Mouse (Mus musculus) liver, embryonic 15.5 days (tissue): Measurements from ENCODE around the gene Abracl. TPM values are rescaled to one million over a fixed set of nuclear protein-coding genes. Genes with fewer than 3 reads are reported as not detected.
A peak's percentile ranks its signal among the peaks of the same experiment; 100 is the strongest.

Experiments
- ATAC-seq: fragments of 200-750 bp; cut with Nextera tagmentation; 2 replicates; pipeline ENCODE4 v1.8.0; 2017; ENCODE audit warnings: moderate number of reproducible peaks, mild to moderate bottlenecking, moderate library complexity; ENCODE audit not compliant: insufficient read depth
- H3K27ac ChIP-seq: fragments of 300-500 bp; sonication (generic); replicated peaks from 2 replicates; pipeline ENCODE4 v1.5.1; 2015; ENCODE audit warnings: mild to moderate bottlenecking, inconsistent platforms
- H3K27me3 ChIP-seq: fragments of 300-500 bp; sonication (generic); 2 replicates; pipeline ENCODE4 v1.6.1; 2015; ENCODE audit warnings: mild to moderate bottlenecking, inconsistent platforms
- H3K36me3 ChIP-seq: fragments of 300-500 bp; sonication (generic); replicated peaks from 2 replicates; pipeline ENCODE4 v1.6.1; 2015; ENCODE audit warnings: moderate library complexity, mild to moderate bottlenecking, inconsistent platforms
- H3K4me1 ChIP-seq: fragments of 300-500 bp; sonication (generic); replicated peaks from 2 replicates; pipeline ENCODE4 v1.6.1; 2015; ENCODE audit warnings: inconsistent platforms
- H3K4me2 ChIP-seq: fragments of 300-500 bp; sonication (generic); 2 replicates; pipeline ENCODE4 v1.6.1; 2015; ENCODE audit warnings: moderate library complexity, mild to moderate bottlenecking, inconsistent platforms
- H3K4me3 ChIP-seq: fragments of 300-500 bp; sonication (generic); replicated peaks from 2 replicates; pipeline ENCODE4 v1.5.1; 2015; ENCODE audit warnings: mild to moderate bottlenecking, inconsistent platforms
- H3K9ac ChIP-seq: fragments of 300-500 bp; sonication (generic); 2 replicates; pipeline ENCODE4 v1.6.1; 2015; ENCODE audit warnings: moderate library complexity, mild to moderate bottlenecking, inconsistent platforms
- H3K9me3 ChIP-seq: fragments of 300-500 bp; sonication (generic); replicated peaks from 2 replicates; pipeline ENCODE4 v1.6.1; 2016; ENCODE audit warnings: inconsistent platforms
- WGBS: fragments of 180-500 bp; shearing (Covaris S2); methylation state at CpG from one replicate; pipeline ENCODE4 v1.1.7; 2015; ENCODE audit warnings: mixed read lengths; ENCODE audit not compliant: insufficient replicate concordance; 5-methylcytosine and 5-hydroxymethylcytosine counted together
- polyA plus RNA-seq: library from polyadenylated mRNA; unstranded; fragments of >200 nt; fragmentation: Nextera tagmentation; extraction: Ambion mirVana; gene quantifications from 2 replicates; pipeline ENCODE4 v1.2.1, GENCODE M21; 2015

Gene Abracl
- 31.8 and 44.3 TPM in 2 replicates for polyA plus RNA-seq

DNA sequence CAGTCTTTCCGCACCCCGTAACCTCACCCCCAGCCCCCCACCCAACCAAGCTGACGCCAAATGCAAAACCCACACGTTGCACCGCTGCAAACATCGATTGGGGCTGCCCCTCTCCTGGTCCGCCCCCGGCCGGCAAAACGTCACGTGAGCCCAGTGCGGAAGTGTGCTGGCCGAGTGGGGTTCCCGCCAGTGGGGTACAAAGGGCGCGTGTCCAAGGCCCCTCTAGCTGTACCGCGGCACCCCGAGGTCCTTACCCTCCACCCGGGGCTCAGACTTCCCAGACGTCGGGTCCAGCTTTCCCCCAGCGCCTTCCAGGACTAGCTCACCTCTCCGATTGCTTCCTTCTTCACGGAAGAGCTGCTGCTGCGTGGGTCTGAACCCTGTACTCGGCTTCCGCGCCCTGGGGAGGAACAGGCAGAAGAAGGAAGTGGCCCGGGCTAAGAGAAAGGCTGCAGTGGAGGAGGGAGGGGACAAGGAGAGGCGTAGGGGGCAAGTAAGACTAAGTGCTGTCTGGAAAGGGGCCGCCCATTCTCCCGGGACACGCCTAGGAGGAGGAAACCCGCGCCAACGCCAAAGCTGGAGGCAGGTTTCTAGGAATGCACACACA is at the start of gene Abracl:
Gene Abracl, minus strand, starts transcription at position 548 of the 607 bp plus-strand sequence.
- 1% methylated on average over 37 of the region's 37 CpGs for WGBS
- H3K9me3 ChIP-seq, result no peaks in the 10 kb centered on the region

GRCm38 (mm10) chr10:18072871-18073270 is 49.8 kb upstream of the Abracl start:
- Histone ChIP-seq H3K27me3 (no peaks in the 10 kb centered on the region), H3K4me2 (no peak overlapping the region), H3K36me3 (no peaks in the 10 kb centered on the region), H3K9me3 (no peaks in the 10 kb centered on the region), H3K9ac (no peak overlapping the region), H3K27ac (no peak overlapping the region), H3K4me1 (peaks cover 10% of the 10 kb centered on the region), H3K4me3 (no peak overlapping the region)
- no peak for ATAC-seq
- WGBS, result 54% methylated on average over 3 of the region's 3 CpGs

More for the DNA sequence above, at the start of gene Abracl:
- Histone ChIP-seq H3K4me3 (peak within 1 kb of the TSS; percentile 70), H3K4me1 (peaks cover 15% of the 10 kb centered on the region), H3K4me2 (peak within 1 kb of the TSS; percentile 80), H3K36me3 (peaks cover 5% of the 10 kb centered on the region), H3K9ac (peak within 1 kb of the TSS; percentile 73), H3K27me3 (no peaks in the 10 kb centered on the region), H3K27ac (peak within 1 kb of the TSS; percentile 75)
- ATAC-seq, result peak; percentile 91

DNA sequence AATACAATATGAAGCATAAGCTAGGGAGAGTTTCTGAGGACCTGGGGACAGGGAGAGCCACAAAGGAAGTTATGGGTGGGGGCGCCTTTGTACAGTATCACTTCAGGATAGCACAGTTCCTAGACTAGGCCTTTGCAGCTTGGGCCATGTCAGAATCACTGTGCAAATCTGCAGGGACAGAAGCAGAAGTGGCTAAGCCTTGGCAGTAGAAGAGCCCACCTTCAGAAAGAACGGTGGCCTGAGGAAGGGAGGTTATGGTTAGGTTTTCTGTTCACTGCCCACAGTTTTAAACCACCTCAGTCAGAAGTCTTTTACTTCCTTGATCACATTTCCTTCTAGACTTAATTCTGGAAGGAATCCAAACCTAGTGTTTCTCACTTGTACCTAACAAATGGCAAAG is 47.5 kb upstream of the Abracl start:
- Histone ChIP-seq H3K27me3 (no peaks in the 10 kb centered on the region), H3K4me1 (peaks cover 14% of the 10 kb centered on the region), H3K27ac (no peak overlapping the region), H3K9ac (no peak overlapping the region), H3K9me3 (no peaks in the 10 kb centered on the region), H3K4me3 (no peak overlapping the region), H3K4me2 (no peak overlapping the region), H3K36me3 (no peaks in the 10 kb centered on the region)
- no peak for ATAC-seq
- WGBS, result 17% methylated on average over 2 of the region's 2 CpGs

GRCm38 (mm10) chr10:18070144-18070543 is 47.1 kb upstream of the Abracl start:
- peaks cover 14% of the 10 kb centered on the region for H3K4me1 ChIP-seq

DNA sequence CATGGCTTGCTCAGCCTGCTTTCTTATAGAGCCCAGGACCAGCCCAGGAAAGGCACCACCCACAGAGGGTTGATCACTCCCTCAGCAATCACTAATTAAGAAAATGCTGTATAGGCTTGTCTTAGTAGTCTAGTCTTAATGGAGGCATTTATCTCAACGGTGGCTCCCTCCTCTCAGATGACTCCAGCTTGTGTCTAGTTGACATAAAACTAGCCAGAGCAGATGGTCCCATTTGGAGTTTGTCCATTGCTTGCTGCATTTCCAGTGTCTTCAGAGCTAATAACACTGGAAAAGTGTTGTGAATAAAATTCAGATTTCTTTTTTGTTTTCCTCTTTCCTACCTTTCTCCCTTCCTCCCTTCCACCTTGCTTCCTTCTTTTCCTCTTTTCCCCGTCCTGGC is 46.5 kb upstream of the Abracl start:
- Histone ChIP-seq H3K9ac (no peak overlapping the region), H3K4me1 (peaks cover 18% of the 10 kb centered on the region), H3K36me3 (no peaks in the 10 kb centered on the region), H3K9me3 (no peaks in the 10 kb centered on the region), H3K4me3 (no peak overlapping the region), H3K27ac (0 out of 2 replicates have a peak overlapping the region, but pooled peaks have one; percentile 5), H3K27me3 (no peaks in the 10 kb centered on the region), H3K4me2 (no peak overlapping the region)
- no peak for ATAC-seq
- 63% methylated on average over 2 of the region's 2 CpGs for WGBS

More at GRCm38 (mm10) chr10:18070144-18070543, 47.1 kb upstream of the Abracl start:
- Histone ChIP-seq H3K27me3 (no peaks in the 10 kb centered on the region), H3K9me3 (no peaks in the 10 kb centered on the region), H3K4me3 (no peak overlapping the region), H3K4me2 (no peak overlapping the region), H3K27ac (no peak overlapping the region), H3K9ac (no peak overlapping the region), H3K36me3 (no peaks in the 10 kb centered on the region)
- 56% methylated on average over 3 of the region's 3 CpGs for WGBS
- no peak for ATAC-seq

DNA sequence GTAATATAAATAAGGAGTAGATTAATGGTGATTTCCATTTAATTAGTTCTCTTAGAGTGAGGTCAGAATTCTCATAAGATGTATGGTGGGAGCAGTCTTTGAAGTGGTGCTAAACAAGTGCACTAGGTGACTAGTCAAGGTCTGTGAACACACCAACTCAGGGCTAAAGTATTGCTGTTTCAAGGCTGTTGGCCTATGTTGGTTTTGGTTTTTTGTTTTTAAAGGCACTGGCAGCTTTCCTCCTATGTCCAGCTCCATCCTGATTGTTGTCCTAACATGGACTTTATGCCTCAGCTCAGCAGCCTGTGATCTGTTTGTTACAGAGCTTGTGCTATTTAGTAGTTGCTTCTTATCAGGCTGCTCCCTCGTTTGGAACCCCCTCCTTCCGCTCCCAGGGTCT is 45.8 kb upstream of the Abracl start:
- Histone ChIP-seq H3K4me2 (no peak overlapping the region), H3K36me3 (no peaks in the 10 kb centered on the region), H3K9ac (no peak overlapping the region), H3K9me3 (no peaks in the 10 kb centered on the region), H3K27ac (0 out of 2 replicates have a peak overlapping the region, but pooled peaks have one; percentile 5), H3K27me3 (no peaks in the 10 kb centered on the region), H3K4me1 (peaks cover 18% of the 10 kb centered on the region), H3K4me3 (no peak overlapping the region)
- WGBS, result 40% methylated on average over 2 of the region's 2 CpGs
- 0 out of 2 replicates have a peak, but pooled peaks have one; percentile 25 for ATAC-seq

DNA sequence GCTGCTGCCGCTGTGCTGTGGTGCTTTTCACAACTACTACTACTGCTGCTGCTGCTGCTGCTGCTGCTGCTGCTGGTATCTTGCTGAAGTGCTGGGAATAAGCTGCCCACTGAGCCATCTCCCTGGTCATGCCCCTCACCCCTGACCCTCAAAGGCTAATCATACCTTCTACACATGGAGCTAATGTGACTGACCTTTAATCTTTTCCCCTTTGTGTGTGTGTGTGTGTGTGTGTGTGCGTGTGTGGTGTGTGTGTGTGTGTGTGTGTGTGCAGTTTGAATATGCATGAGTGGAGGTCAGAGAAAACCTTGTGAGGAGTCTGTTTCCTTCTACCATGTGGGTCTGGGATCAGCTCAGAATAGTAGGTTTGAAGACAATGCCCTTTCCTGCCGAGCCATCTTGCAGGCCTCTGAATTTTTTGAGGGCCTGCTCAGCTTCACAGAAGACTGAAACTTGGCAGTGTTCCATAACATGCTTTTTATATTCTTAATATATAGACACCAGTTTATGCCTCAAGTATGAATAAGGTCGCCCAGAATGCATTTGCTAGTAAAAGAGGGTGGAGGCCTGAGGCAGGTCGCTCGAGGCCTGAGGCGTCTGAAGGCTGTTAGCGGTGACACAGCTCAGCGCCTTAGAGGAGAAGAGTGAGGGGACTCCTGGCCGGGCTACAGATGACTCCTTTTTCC is 44.8 kb upstream of the Abracl start:
- ATAC-seq, result no peak
- H3K4me1 ChIP-seq, result peaks cover 18% of the 10 kb centered on the region
- no peak overlapping the region for H3K27ac ChIP-seq
- H3K9me3 ChIP-seq, result no peaks in the 10 kb centered on the region
- 65% methylated on average over 10 of the region's 10 CpGs for WGBS
- H3K4me2 ChIP-seq, result no peak overlapping the region
- no peak overlapping the region for H3K9ac ChIP-seq
- no peaks in the 10 kb centered on the region for H3K36me3 ChIP-seq
- H3K27me3 ChIP-seq, result no peaks in the 10 kb centered on the region
- H3K4me3 ChIP-seq, result no peak overlapping the region

DNA sequence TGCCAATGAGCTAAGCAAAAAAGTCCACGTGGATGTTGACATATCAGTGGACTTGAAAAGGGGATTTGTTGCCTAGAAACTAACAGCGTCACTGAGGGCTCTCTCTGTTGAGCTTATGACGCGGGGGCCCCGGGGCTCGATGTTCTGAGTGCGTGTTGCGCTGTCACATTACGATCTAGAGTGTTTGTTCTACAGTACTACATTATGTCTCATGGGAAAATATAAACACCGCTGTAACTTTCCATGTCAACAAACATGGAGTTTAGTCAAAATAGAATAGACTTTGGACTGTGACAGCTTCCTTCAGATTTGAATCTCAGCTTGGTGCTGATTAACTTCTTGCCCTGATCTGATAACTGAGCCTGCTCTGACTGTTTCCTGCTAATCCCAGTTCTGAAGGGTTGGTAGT is 42.9 kb upstream of the Abracl start:
- WGBS, result 79% methylated on average over 10 of the region's 10 CpGs
- no peaks in the 10 kb centered on the region for H3K36me3 ChIP-seq
- H3K4me3 ChIP-seq, result no peak overlapping the region
- H3K27ac ChIP-seq, result no peak overlapping the region
- ATAC-seq, result no peak
- H3K27me3 ChIP-seq, result no peaks in the 10 kb centered on the region
- H3K9me3 ChIP-seq, result no peaks in the 10 kb centered on the region
- no peak overlapping the region for H3K4me2 ChIP-seq
- no peak overlapping the region for H3K9ac ChIP-seq
- peaks cover 14% of the 10 kb centered on the region for H3K4me1 ChIP-seq

DNA sequence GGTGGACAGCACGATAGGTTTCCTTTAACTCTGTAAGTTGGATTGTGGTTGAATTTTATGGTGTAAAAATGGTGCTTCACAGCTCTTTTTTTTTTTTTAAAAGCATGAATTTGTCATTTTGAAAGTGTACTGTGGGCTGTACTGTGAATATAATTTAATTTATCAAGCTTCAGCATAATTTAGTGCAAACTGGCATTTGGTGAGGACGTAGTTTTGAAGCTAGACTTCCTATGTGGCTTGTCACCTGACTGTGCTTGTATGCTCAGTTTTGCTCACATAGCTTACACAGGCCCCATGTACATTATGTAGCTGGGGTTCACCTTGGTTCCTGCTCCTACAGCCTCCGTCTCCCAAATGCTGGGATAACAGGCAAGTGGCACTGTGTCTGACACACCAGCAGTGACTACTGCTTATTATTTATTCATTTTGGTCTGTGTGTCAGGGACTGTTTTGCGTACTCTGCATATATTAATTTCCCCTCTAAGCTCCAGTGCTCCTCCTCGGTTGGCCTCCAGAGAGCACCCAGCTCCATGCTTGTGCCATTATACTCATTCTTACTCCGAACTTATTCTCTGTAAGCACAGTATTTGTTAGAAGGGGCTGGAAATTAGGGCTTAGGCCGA is 41.6 kb upstream of the Abracl start:
- Histone ChIP-seq H3K27me3 (no peaks in the 10 kb centered on the region), H3K4me1 (peaks cover 18% of the 10 kb centered on the region), H3K27ac (no peak overlapping the region), H3K36me3 (no peaks in the 10 kb centered on the region), H3K4me2 (no peak overlapping the region), H3K4me3 (no peak overlapping the region), H3K9me3 (no peaks in the 10 kb centered on the region), H3K9ac (no peak overlapping the region)
- ATAC-seq, result no peak
- WGBS, result 69% methylated on average over 7 of the region's 7 CpGs

GRCm38 (mm10) chr10:18061533-18061932 is 38.4 kb upstream of the Abracl start:
- Histone ChIP-seq H3K9me3 (no peaks in the 10 kb centered on the region), H3K4me1 (peaks cover 28% of the 10 kb centered on the region), H3K27me3 (no peaks in the 10 kb centered on the region), H3K9ac (no peak overlapping the region), H3K4me2 (no peak overlapping the region), H3K36me3 (no peaks in the 10 kb centered on the region), H3K4me3 (no peak overlapping the region), H3K27ac (no peak overlapping the region)
- 68% methylated on average over 4 of the region's 4 CpGs for WGBS
- no peak for ATAC-seq

- Histone ChIP-seq H3K9ac (no peak overlapping the region), H3K4me2 (no peak overlapping the region), H3K27me3 (no peaks in the 10 kb centered on the region), H3K36me3 (no peaks in the 10 kb centered on the region), H3K9me3 (no peaks in the 10 kb centered on the region), H3K4me3 (no peak overlapping the region), H3K4me1 (peaks cover 33% of the 10 kb centered on the region), H3K27ac (no peak overlapping the region)
- WGBS, result 53% methylated on average over 2 of the region's 2 CpGs
- ATAC-seq, result no peak
Measured at GRCm38 (mm10) chr10:18060778-18061177, 37.7 kb upstream of the Abracl start.
